Mouse (Mus musculus): ENCODE results near the gene Tmigd3. TPM values are rescaled to one million over a fixed set of nuclear protein-coding genes. Genes with fewer than 3 reads are reported as not detected.

Tmigd3 gene
- polyA plus RNA-seq, 1 experiment from 2014 or later, result not detected

- no peak overlapping the region for H3K27ac ChIP-seq
- H3K9ac ChIP-seq, result no peak overlapping the region
- H3K4me2 ChIP-seq, result no peak overlapping the region
- WGBS, result 79% methylated on average over 3 of the region's 3 CpGs
- no peak for ATAC-seq (replicated peaks)
- no peaks in the 10 kb centered on the region for H3K27me3 ChIP-seq (replicated peaks)
- H3K9me3 ChIP-seq, result no peaks in the 10 kb centered on the region
- H3K36me3 ChIP-seq (replicated peaks), result no peaks in the 10 kb centered on the region
- H3K4me1 ChIP-seq, result 0 out of 2 replicates have a peak, but pooled peaks cover 2% of the 10 kb centered on the region
- H3K4me3 ChIP-seq, result no peak overlapping the region
Measured at GRCm38 (mm10) chr3:105896811-105897210, 26.1 kb downstream of the Tmigd3 start.

- Histone ChIP-seq H3K27me3 (replicated peaks) (no peaks in the 10 kb centered on the region), H3K9me3 (no peaks in the 10 kb centered on the region), H3K9ac (no peak overlapping the region), H3K27ac (no peak overlapping the region), H3K4me2 (no peak overlapping the region), H3K4me3 (no peak overlapping the region), H3K4me1 (0 out of 2 replicates have a peak, but pooled peaks cover 2% of the 10 kb centered on the region), H3K36me3 (replicated peaks) (no peaks in the 10 kb centered on the region)
- no peak for ATAC-seq (replicated peaks)
- 77% methylated on average over 2 of the region's 2 CpGs for WGBS
Measured at GRCm38 (mm10) chr3:105898325-105898724, 27.6 kb downstream of the Tmigd3 start.

GRCm38 (mm10) chr3:105898861-105899260, 28.2 kb downstream of the Tmigd3 start:
- ATAC-seq (replicated peaks), result peak; percentile 29; the same call in 1 of the 2 replicates
- no peak overlapping the region for H3K9ac ChIP-seq
- H3K36me3 ChIP-seq (replicated peaks), result no peaks in the 10 kb centered on the region
- H3K9me3 ChIP-seq, result no peaks in the 10 kb centered on the region
- no peaks in the 10 kb centered on the region for H3K27me3 ChIP-seq (replicated peaks)
- 93% methylated on average over 11 of the region's 11 CpGs for WGBS
- no peak overlapping the region for H3K4me3 ChIP-seq
- H3K4me2 ChIP-seq, result no peak overlapping the region
- 0 out of 2 replicates have a peak, but pooled peaks cover 2% of the 10 kb centered on the region for H3K4me1 ChIP-seq
- no peak overlapping the region for H3K27ac ChIP-seq

- Histone ChIP-seq H3K4me1 (0 out of 2 replicates have a peak, but pooled peaks cover 2% of the 10 kb centered on the region), H3K9ac (no peak overlapping the region), H3K36me3 (replicated peaks) (no peaks in the 10 kb centered on the region), H3K4me2 (no peak overlapping the region), H3K4me3 (no peak overlapping the region), H3K9me3 (no peaks in the 10 kb centered on the region), H3K27me3 (replicated peaks) (no peaks in the 10 kb centered on the region), H3K27ac (no peak overlapping the region)
- ATAC-seq (replicated peaks), result peak; percentile 81
- 41% methylated on average over 8 of the region's 8 CpGs for WGBS
Measured at GRCm38 (mm10) chr3:105899394-105900147, 28.9 kb downstream of the Tmigd3 start.

- H3K4me3 ChIP-seq, result no peak overlapping the region
- no peaks in the 10 kb centered on the region for H3K27me3 ChIP-seq (replicated peaks)
- WGBS, result 81% methylated on average over 6 of the region's 6 CpGs
- H3K9ac ChIP-seq, result no peak overlapping the region
- H3K27ac ChIP-seq, result no peak overlapping the region
- no peaks in the 10 kb centered on the region for H3K9me3 ChIP-seq
- 0 out of 2 replicates have a peak, but pooled peaks cover 2% of the 10 kb centered on the region for H3K4me1 ChIP-seq
- H3K4me2 ChIP-seq, result no peak overlapping the region
- H3K36me3 ChIP-seq (replicated peaks), result no peaks in the 10 kb centered on the region
- ATAC-seq (replicated peaks), result no peak
Measured at GRCm38 (mm10) chr3:105900266-105900665, 29.6 kb downstream of the Tmigd3 start.

- ATAC-seq (replicated peaks), result no peak
- no peaks in the 10 kb centered on the region for H3K36me3 ChIP-seq (replicated peaks)
Measured at GRCm38 (mm10) chr3:105900716-105901115, 30.0 kb downstream of the Tmigd3 start.

GRCm38 (mm10) chr3:105901468-105901867, 30.8 kb downstream of the Tmigd3 start:
- Histone ChIP-seq H3K4me3 (no peak overlapping the region), H3K9me3 (no peaks in the 10 kb centered on the region), H3K9ac (no peak overlapping the region), H3K36me3 (replicated peaks) (no peaks in the 10 kb centered on the region), H3K4me2 (no peak overlapping the region), H3K4me1 (0 out of 2 replicates have a peak, but pooled peaks cover 2% of the 10 kb centered on the region), H3K27me3 (replicated peaks) (no peaks in the 10 kb centered on the region), H3K27ac (no peak overlapping the region)
- WGBS, result 76% methylated on average over 4 of the region's 4 CpGs
- ATAC-seq (replicated peaks), result no peak

More at GRCm38 (mm10) chr3:105900716-105901115, 30.0 kb downstream of the Tmigd3 start:
- H3K27me3 ChIP-seq (replicated peaks), result no peaks in the 10 kb centered on the region
- H3K27ac ChIP-seq, result no peak overlapping the region
- 82% methylated on average over 3 of the region's 3 CpGs for WGBS
- H3K4me1 ChIP-seq, result 0 out of 2 replicates have a peak, but pooled peaks cover 2% of the 10 kb centered on the region
- H3K4me3 ChIP-seq, result no peak overlapping the region
- H3K9ac ChIP-seq, result no peak overlapping the region
- no peaks in the 10 kb centered on the region for H3K9me3 ChIP-seq
- no peak overlapping the region for H3K4me2 ChIP-seq

GRCm38 (mm10) chr3:105904213-105904612, 33.5 kb downstream of the Tmigd3 start:
- H3K4me1 ChIP-seq, result 0 out of 2 replicates have a peak, but pooled peaks cover 2% of the 10 kb centered on the region
- H3K4me2 ChIP-seq, result no peak overlapping the region
- no peaks in the 10 kb centered on the region for H3K27me3 ChIP-seq (replicated peaks)
- H3K27ac ChIP-seq, result no peak overlapping the region
- H3K9ac ChIP-seq, result no peak overlapping the region
- 84% methylated on average over 4 of the region's 4 CpGs for WGBS
- H3K36me3 ChIP-seq (replicated peaks), result no peaks in the 10 kb centered on the region
- H3K9me3 ChIP-seq, result no peaks in the 10 kb centered on the region
- no peak overlapping the region for H3K4me3 ChIP-seq
- ATAC-seq (replicated peaks), result no peak

- Histone ChIP-seq H3K36me3 (replicated peaks) (no peaks in the 10 kb centered on the region), H3K4me1 (0 out of 2 replicates have a peak, but pooled peaks cover under 1% of the 10 kb centered on the region), H3K4me2 (no peak overlapping the region), H3K4me3 (no peak overlapping the region), H3K9me3 (no peaks in the 10 kb centered on the region), H3K27ac (no peak overlapping the region), H3K9ac (no peak overlapping the region), H3K27me3 (replicated peaks) (no peaks in the 10 kb centered on the region)
- no peak for ATAC-seq (replicated peaks)
- WGBS, result 93% methylated on average over 9 of the region's 9 CpGs
Measured at GRCm38 (mm10) chr3:105904721-105905120, 34.0 kb downstream of the Tmigd3 start.

- ATAC-seq (replicated peaks), result no peak
- Histone ChIP-seq H3K4me3 (no peak overlapping the region), H3K9ac (no peak overlapping the region), H3K36me3 (replicated peaks) (no peaks in the 10 kb centered on the region), H3K4me2 (no peak overlapping the region), H3K9me3 (no peaks in the 10 kb centered on the region), H3K27me3 (replicated peaks) (no peaks in the 10 kb centered on the region), H3K27ac (no peak overlapping the region), H3K4me1 (no peaks in the 10 kb centered on the region)
- WGBS, result 37% methylated on average over 9 of the region's 9 CpGs
Measured at GRCm38 (mm10) chr3:105907956-105908655, 37.4 kb downstream of the Tmigd3 start.

GRCm38 (mm10) chr3:105908976-105909375, 38.3 kb downstream of the Tmigd3 start:
- Histone ChIP-seq H3K4me1 (no peaks in the 10 kb centered on the region), H3K9me3 (no peaks in the 10 kb centered on the region), H3K27me3 (replicated peaks) (no peaks in the 10 kb centered on the region), H3K27ac (no peak overlapping the region), H3K4me2 (no peak overlapping the region), H3K9ac (no peak overlapping the region), H3K4me3 (no peak overlapping the region), H3K36me3 (replicated peaks) (no peaks in the 10 kb centered on the region)
- ATAC-seq (replicated peaks), result no peak
- 98% methylated on average over 4 of the region's 4 CpGs for WGBS

- no peak overlapping the region for H3K27ac ChIP-seq
- no peaks in the 10 kb centered on the region for H3K9me3 ChIP-seq
- H3K27me3 ChIP-seq (replicated peaks), result no peaks in the 10 kb centered on the region
- no peak for ATAC-seq (replicated peaks)
- no peak overlapping the region for H3K4me3 ChIP-seq
- H3K4me1 ChIP-seq, result no peaks in the 10 kb centered on the region
- WGBS, result 82% methylated on average over 11 of the region's 11 CpGs
- H3K4me2 ChIP-seq, result no peak overlapping the region
- H3K36me3 ChIP-seq (replicated peaks), result no peaks in the 10 kb centered on the region
- no peak overlapping the region for H3K9ac ChIP-seq
Measured at GRCm38 (mm10) chr3:105910519-105911190, 40.0 kb downstream of the Tmigd3 start.

Measured in midbrain, embryonic 15.5 days (tissue).